Mouse (Mus musculus): ENCODE measurements around the gene Stx1b.

DNA sequence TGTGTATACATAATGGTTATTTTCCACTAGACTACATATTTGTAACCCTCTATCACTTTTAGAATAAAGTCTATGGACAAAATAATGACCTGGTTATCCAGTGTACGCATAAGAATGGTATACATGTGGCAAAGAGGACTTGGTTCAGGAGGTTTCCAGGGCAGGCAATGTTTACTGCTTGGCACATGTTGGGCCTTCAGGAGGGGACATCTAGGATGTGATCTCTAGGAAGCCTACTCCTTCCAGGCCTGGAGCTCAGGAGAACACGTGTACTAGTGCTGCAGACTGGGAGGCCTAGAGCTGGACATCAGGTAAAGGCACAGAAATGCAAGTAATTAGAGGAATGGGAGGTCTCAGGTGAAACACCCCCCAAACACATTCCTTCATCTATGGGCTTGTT, 11.2 kb upstream of the Stx1b start:
- TF ChIP-seq POLR2A (IDR thresholded peaks at IDR 0.05; ENCODE audit: low read depth, low read length) (no peak), CTCF (conservative IDR thresholded peaks at IDR 0.05; ENCODE audit: insufficient read depth, insufficient read length, low read depth, low read length) (no peak)
